Mouse (Mus musculus): ENCODE measurements around the gene Ube2d3.
"Not testable (repeated sequence)": the region's sequence is repeated elsewhere in the genome, so short reads cannot be mapped to it uniquely, and the experiment has no call there.

- not testable (repeated sequence) for TF ChIP-seq CTCF (IDR thresholded peaks at IDR 0.05; ENCODE audit: extremely low read depth, insufficient read depth, insufficient read length, insufficient replicate concordance); POLR2A (IDR thresholded peaks at IDR 0.05; ENCODE audit: low read depth, low read length)
These were observed 41.1 kb downstream of the Ube2d3 start for GRCm38 (mm10) chr3:135479090-135479489.
